8 mouse cellular contexts compared by ENCODE assay signal in the genomic region with DNA sequence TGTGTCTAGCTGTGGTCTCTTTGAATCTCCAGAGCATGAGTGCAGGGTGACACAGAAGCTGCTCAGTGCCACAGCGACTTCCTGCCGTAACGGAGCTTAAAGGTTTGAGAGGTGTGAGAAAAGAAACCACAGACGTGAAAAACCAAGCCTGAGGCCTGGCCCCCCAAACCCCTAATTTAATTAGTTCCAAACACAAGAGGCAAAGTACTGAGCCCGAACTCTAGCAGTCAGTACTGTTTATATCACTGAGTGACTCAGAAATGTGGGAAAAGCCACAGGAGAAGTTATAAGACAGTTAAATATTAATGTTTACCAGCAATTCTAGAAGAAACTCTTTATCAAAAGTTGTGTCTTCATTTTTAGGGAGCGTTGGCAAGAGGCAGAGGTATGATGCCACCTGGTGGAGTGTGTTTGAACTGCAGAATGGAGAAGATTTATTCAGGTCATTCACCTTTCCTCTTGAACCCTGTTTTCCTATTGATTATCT. TPM values are rescaled to one million over a fixed set of nuclear protein-coding genes. Genes with fewer than 3 reads are reported as not detected.
DNase-seq lines count a peak whose midpoint lies in the region; ATAC-seq lines count a peak whose summit lies in the region.

No protein-coding gene starts in this region.

- DNase-seq in gastrocnemius, adult 18-20 months (ENCODE audit: low spot score), result peak; percentile 14
- DNase-seq in gastrocnemius, postnatal 36 days, result no peak
- DNase-seq in right cerebral cortex, adult 18-20 months, result peak; percentile 27
- no peak for DNase-seq in right cerebral cortex, postnatal 36 days (ENCODE audit: low spot score in 2 of 2)
- peak; percentile 72 to 76 for DNase-seq in cerebellum, postnatal 10 days
- DNase-seq in thymus, postnatal 25 days, result peak; percentile 65

- peak; percentile 17 to 56; a peak in 1 of 4 replicates for ATAC-seq in hematopoietic stem cell, adult 5-6 weeks (replicated peaks in 1 of 2; ENCODE audit: insufficient read depth in 1 of 2, low FRiP score in 2 of 2, low TSS enrichment in 1 of 2, low read depth in 1 of 2, poor library complexity in 2 of 2, severe bottlenecking in 2 of 2)
- peak; percentile 88 for ATAC-seq in megakaryocyte, adult 5-6 weeks (ENCODE audit: poor library complexity, severe bottlenecking)

- intact Hi-C loops in gastrocnemius, postnatal 36 days (cut with DNase I), result loop anchor here (5.0 kb wide), 1 partner anchor 278 kb away; no protein-coding TSS in a partner anchor

RNA-seq across cellular contexts. Expression of a gene that starts 41.5 kb away (rescaled TPM):
- total RNA-seq in gastrocnemius, adult 18-20 months (2021), result 10 to 100 TPM; 11.8 to 12.0 TPM
- total RNA-seq in gastrocnemius, postnatal 36 days (2021), result 10 to 100 TPM in 1 of 2 experiments, 1 to 10 TPM in 1; 8.8 to 11.0 TPM
- 60.8 and 63.6 TPM in 2 replicates for total RNA-seq in hematopoietic stem cell, adult 5-6 weeks (2017)
- 35.9 and 38.2 TPM in 2 replicates for total RNA-seq in megakaryocyte, adult 5-6 weeks (2015)
- 29.1 and 34.1 TPM in 2 replicates for total RNA-seq in megakaryocyte, adult 5-6 weeks (2017)

RNA-seq across cellular contexts. Expression of a gene that starts 55.9 kb away (rescaled TPM):
- 10 to 100 TPM; 18.4 to 24.4 TPM for total RNA-seq in gastrocnemius, adult 18-20 months (2021)
- total RNA-seq in gastrocnemius, postnatal 36 days (2021), result 10 to 100 TPM; 16.8 to 23.3 TPM
- total RNA-seq in hematopoietic stem cell, adult 5-6 weeks (2017), result 4.5 and 9.3 TPM in 2 replicates
- total RNA-seq in megakaryocyte, adult 5-6 weeks (2015), result 6.8 and 6.9 TPM in 2 replicates
- 3.6 and 4.2 TPM in 2 replicates for total RNA-seq in megakaryocyte, adult 5-6 weeks (2017)

Comparison
In these comparisons a context has a peak if more than half of its experiments do, and no peak if none do; other contexts are left out.
1. DNase-seq: peak in gastrocnemius, adult 18-20 months (single experiment), right cerebral cortex, adult 18-20 months (single experiment), cerebellum, postnatal 10 days (2 of 2) and thymus, postnatal 25 days (single experiment); none in gastrocnemius, postnatal 36 days (0 of 2) and right cerebral cortex, postnatal 36 days (0 of 2).